Mouse (Mus musculus): ENCODE data around the gene Ugt1a2.

Ugt1a2 gene

GRCm38 (mm10) chr1:88235046-88235893 lies 34.9 kb downstream of the Ugt1a2 start:
- DNase-seq, result no peak

GRCm38 (mm10) chr1:88235894-88236415 lies 35.6 kb downstream of the Ugt1a2 start:
- no peak for DNase-seq

- DNase-seq, result no peak
Measured at GRCm38 (mm10) chr1:88237311-88237710, 36.9 kb downstream of the Ugt1a2 start.

- DNase-seq, result no peak
Measured at GRCm38 (mm10) chr1:88238771-88239170, 38.4 kb downstream of the Ugt1a2 start.

- no peak for DNase-seq
Measured at GRCm38 (mm10) chr1:88240072-88240471, 39.7 kb downstream of the Ugt1a2 start.

GRCm38 (mm10) chr1:88240579-88240978 lies 40.2 kb downstream of the Ugt1a2 start:
- no peak for DNase-seq

GRCm38 (mm10) chr1:88243861-88244260 lies 43.5 kb downstream of the Ugt1a2 start:
- DNase-seq, result no peak

- no peak for DNase-seq
Measured at GRCm38 (mm10) chr1:88245881-88246280, 45.5 kb downstream of the Ugt1a2 start.

- no peak for DNase-seq
Measured at GRCm38 (mm10) chr1:88246386-88246785, 46.0 kb downstream of the Ugt1a2 start.

GRCm38 (mm10) chr1:88247660-88248059 lies 47.3 kb downstream of the Ugt1a2 start:
- no peak for DNase-seq

GRCm38 (mm10) chr1:88248658-88249057 lies 48.3 kb downstream of the Ugt1a2 start:
- DNase-seq, result no peak

GRCm38 (mm10) chr1:88249596-88249995 lies 49.2 kb downstream of the Ugt1a2 start:
- no peak for DNase-seq

- DNase-seq, result no peak
Measured at GRCm38 (mm10) chr1:88250023-88250422, 49.6 kb downstream of the Ugt1a2 start.

GRCm38 (mm10) chr1:88253106-88253505 lies 52.7 kb downstream of the Ugt1a2 start:
- DNase-seq, result no peak

GRCm38 (mm10) chr1:88253540-88253939 lies 53.1 kb downstream of the Ugt1a2 start:
- no peak for DNase-seq

GRCm38 (mm10) chr1:88254793-88255465 lies 54.5 kb downstream of the Ugt1a2 start:
- DNase-seq, result no peak

- no peak for DNase-seq
Measured at GRCm38 (mm10) chr1:88255466-88255857, 55.1 kb downstream of the Ugt1a2 start.

GRCm38 (mm10) chr1:88255989-88256754 lies 55.8 kb downstream of the Ugt1a2 start:
- no peak for DNase-seq

- no peak for DNase-seq
Measured at GRCm38 (mm10) chr1:88256886-88257663, 56.7 kb downstream of the Ugt1a2 start.

GRCm38 (mm10) chr1:88257681-88258080 lies 57.3 kb downstream of the Ugt1a2 start:
- no peak for DNase-seq

GRCm38 (mm10) chr1:88258361-88258760 lies 58.0 kb downstream of the Ugt1a2 start:
- DNase-seq, result no peak

GRCm38 (mm10) chr1:88258881-88259642 lies 58.7 kb downstream of the Ugt1a2 start:
- DNase-seq, result no peak
